Mouse (Mus musculus): Measurements from ENCODE around the gene 1700029J07Rik. TPM values are rescaled to one million over a fixed set of nuclear protein-coding genes. Genes with fewer than 3 reads are reported as not detected.

Gene 1700029J07Rik
- polyA plus RNA-seq, 1 experiment from 2014 or later, result 5.0 TPM

- Histone ChIP-seq H3K4me3 (replicated peaks; ENCODE audit: low read length) (no peak overlapping the region), H3K4me2 (ENCODE audit: low read length) (no peak overlapping the region), H3K27me3 (replicated peaks; ENCODE audit: control insufficient read depth, insufficient read depth, low read length) (no peaks in the 10 kb centered on the region), H3K27ac (ENCODE audit: low read length) (no peak overlapping the region), H3K36me3 (ENCODE audit: control insufficient read depth, insufficient read depth) (no peaks in the 10 kb centered on the region), H3K9ac (replicated peaks; ENCODE audit: low read depth, low read length) (no peak overlapping the region), H3K9me3 (ENCODE audit: control insufficient read depth, low read length) (no peaks in the 10 kb centered on the region), H3K4me1 (replicated peaks; ENCODE audit: control insufficient read depth, insufficient read depth, low read length) (no peaks in the 10 kb centered on the region)
- no peak for ATAC-seq
- 87% methylated on average over 15 of the region's 15 CpGs for WGBS
Measured at GRCm38 (mm10) chr8:45918891-45919290, 56.2 kb downstream of the 1700029J07Rik start.

DNA sequence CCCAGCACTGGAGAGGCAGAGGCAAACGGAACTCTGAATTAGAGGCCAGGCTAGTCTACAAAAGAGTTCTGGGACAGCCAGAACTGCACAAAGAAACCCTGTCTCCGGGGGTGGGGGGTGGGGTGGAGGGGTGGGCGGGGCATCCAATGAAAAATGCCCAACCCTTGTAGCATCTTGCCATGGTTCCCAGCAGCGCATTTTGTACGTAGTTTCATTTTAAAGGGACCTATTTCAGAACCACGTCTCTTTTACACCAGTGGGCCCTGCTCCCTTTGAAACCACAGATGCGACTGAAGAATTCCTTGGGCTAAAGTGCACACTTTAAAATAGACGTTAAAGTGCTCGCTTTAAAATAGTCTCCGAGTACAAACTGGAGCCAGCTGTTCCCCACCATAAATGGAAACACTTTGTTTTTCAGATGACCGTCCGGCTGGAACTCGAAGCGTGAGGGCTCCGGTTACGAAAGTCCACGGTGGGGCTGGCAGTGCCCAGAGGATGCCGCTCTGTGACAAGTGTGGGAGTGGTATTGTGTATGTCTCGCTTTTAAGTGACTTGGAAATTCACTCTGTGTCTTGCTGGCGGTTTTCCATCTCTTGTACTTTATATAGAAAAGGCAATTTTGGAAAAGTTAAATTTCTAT is 57.9 kb downstream of the 1700029J07Rik start:
- no peaks in the 10 kb centered on the region for H3K36me3 ChIP-seq (ENCODE audit: control insufficient read depth, insufficient read depth)
- WGBS, result 76% methylated on average over 20 of the region's 20 CpGs
- ATAC-seq, result no peak
- H3K4me1 ChIP-seq (replicated peaks; ENCODE audit: control insufficient read depth, insufficient read depth, low read length), result no peaks in the 10 kb centered on the region
- no peak overlapping the region for H3K9ac ChIP-seq (replicated peaks; ENCODE audit: low read depth, low read length)
- H3K27me3 ChIP-seq (replicated peaks; ENCODE audit: control insufficient read depth, insufficient read depth, low read length), result no peaks in the 10 kb centered on the region
- H3K9me3 ChIP-seq (ENCODE audit: control insufficient read depth, low read length), result no peaks in the 10 kb centered on the region
- no peak overlapping the region for H3K27ac ChIP-seq (ENCODE audit: low read length)
- no peak overlapping the region for H3K4me2 ChIP-seq (ENCODE audit: low read length)
- no peak overlapping the region for H3K4me3 ChIP-seq (replicated peaks; ENCODE audit: low read length)

DNA sequence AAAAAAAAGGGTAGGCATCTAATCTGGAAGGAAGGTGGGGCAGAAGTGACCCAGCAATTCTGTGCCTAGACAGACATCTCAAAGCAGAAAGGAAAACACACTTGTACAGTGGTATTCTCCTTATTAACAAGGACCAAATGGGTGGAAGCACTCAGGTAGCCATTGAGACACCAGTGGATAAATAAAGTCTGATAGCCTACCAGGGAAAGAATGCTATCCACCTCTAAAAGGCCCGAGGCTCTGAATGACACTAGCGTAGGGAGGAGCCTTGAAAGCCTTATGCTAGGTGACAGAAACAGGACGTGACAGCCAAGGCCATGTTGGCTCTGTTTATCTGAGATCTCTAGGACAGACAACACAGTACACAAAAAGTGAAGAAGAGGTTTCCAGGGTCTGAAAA is 58.6 kb downstream of the 1700029J07Rik start:
- H3K4me3 ChIP-seq (replicated peaks; ENCODE audit: low read length), result no peak overlapping the region
- H3K36me3 ChIP-seq (ENCODE audit: control insufficient read depth, insufficient read depth), result no peaks in the 10 kb centered on the region
- no peaks in the 10 kb centered on the region for H3K4me1 ChIP-seq (replicated peaks; ENCODE audit: control insufficient read depth, insufficient read depth, low read length)
- no peak overlapping the region for H3K27ac ChIP-seq (ENCODE audit: low read length)
- H3K9me3 ChIP-seq (ENCODE audit: control insufficient read depth, low read length), result no peaks in the 10 kb centered on the region
- no peaks in the 10 kb centered on the region for H3K27me3 ChIP-seq (replicated peaks; ENCODE audit: control insufficient read depth, insufficient read depth, low read length)
- H3K9ac ChIP-seq (replicated peaks; ENCODE audit: low read depth, low read length), result no peak overlapping the region
- no peak overlapping the region for H3K4me2 ChIP-seq (ENCODE audit: low read length)
- WGBS, result 98% methylated on average over 3 of the region's 3 CpGs
- ATAC-seq, result no peak

DNA sequence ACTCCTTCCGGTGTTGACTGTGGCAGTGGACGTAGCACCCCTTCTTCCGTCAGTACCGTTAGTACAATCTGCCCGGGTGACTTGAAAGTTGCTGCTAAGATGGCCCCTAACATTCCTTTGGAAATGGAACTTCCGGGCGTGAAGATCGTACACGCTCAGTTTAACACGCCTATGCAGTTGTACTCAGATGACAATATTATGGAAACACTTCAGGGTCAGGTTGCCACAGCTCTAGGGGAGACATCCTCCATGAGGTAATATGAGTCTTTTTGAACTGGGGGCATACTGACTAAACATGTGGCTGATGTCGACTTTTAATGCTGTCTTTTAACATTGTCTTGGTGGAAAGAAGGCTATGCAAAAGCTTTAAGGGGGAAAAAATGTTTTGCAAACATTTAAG is 61.3 kb downstream of the 1700029J07Rik start:
- Histone ChIP-seq H3K4me1 (replicated peaks; ENCODE audit: control insufficient read depth, insufficient read depth, low read length) (no peaks in the 10 kb centered on the region), H3K9ac (replicated peaks; ENCODE audit: low read depth, low read length) (no peak overlapping the region), H3K9me3 (ENCODE audit: control insufficient read depth, low read length) (no peaks in the 10 kb centered on the region), H3K4me2 (ENCODE audit: low read length) (no peak overlapping the region), H3K27ac (ENCODE audit: low read length) (no peak overlapping the region), H3K4me3 (replicated peaks; ENCODE audit: low read length) (no peak overlapping the region), H3K36me3 (ENCODE audit: control insufficient read depth, insufficient read depth) (no peaks in the 10 kb centered on the region), H3K27me3 (replicated peaks; ENCODE audit: control insufficient read depth, insufficient read depth, low read length) (no peaks in the 10 kb centered on the region)
- WGBS, result 94% methylated on average over 11 of the region's 11 CpGs
- no peak for ATAC-seq

GRCm38 (mm10) chr8:45906251-45906619 is 68.8 kb downstream of the 1700029J07Rik start:
- ATAC-seq, result peak; percentile 32; the same call in 1 of the 2 replicates
- no peak overlapping the region for H3K27ac ChIP-seq (ENCODE audit: low read length)
- H3K9ac ChIP-seq (replicated peaks; ENCODE audit: low read depth, low read length), result no peak overlapping the region
- peaks cover 6% of the 10 kb centered on the region for H3K4me1 ChIP-seq (replicated peaks; ENCODE audit: control insufficient read depth, insufficient read depth, low read length)
- no peaks in the 10 kb centered on the region for H3K36me3 ChIP-seq (ENCODE audit: control insufficient read depth, insufficient read depth)
- H3K9me3 ChIP-seq (ENCODE audit: control insufficient read depth, low read length), result no peaks in the 10 kb centered on the region
- no peak overlapping the region for H3K4me3 ChIP-seq (replicated peaks; ENCODE audit: low read length)
- H3K4me2 ChIP-seq (ENCODE audit: low read length), result no peak overlapping the region
- 15% methylated on average over 4 of the region's 4 CpGs for whole genome bisulfite sequencing
- 0 out of 2 replicates have a peak, but pooled peaks cover 6% of the 10 kb centered on the region for H3K27me3 ChIP-seq (replicated peaks; ENCODE audit: control insufficient read depth, insufficient read depth, low read length)

- no peak overlapping the region for H3K4me3 ChIP-seq (replicated peaks; ENCODE audit: low read length)
- no peaks in the 10 kb centered on the region for H3K9me3 ChIP-seq (ENCODE audit: control insufficient read depth, low read length)
- H3K27ac ChIP-seq (ENCODE audit: low read length), result no peak overlapping the region
- H3K36me3 ChIP-seq (ENCODE audit: control insufficient read depth, insufficient read depth), result no peaks in the 10 kb centered on the region
- 0 out of 2 replicates have a peak, but pooled peaks cover 6% of the 10 kb centered on the region for H3K27me3 ChIP-seq (replicated peaks; ENCODE audit: control insufficient read depth, insufficient read depth, low read length)
- H3K4me1 ChIP-seq (replicated peaks; ENCODE audit: control insufficient read depth, insufficient read depth, low read length), result peaks cover 6% of the 10 kb centered on the region
- 11% methylated on average over 7 of the region's 7 CpGs for WGBS
- no peak overlapping the region for H3K9ac ChIP-seq (replicated peaks; ENCODE audit: low read depth, low read length)
- H3K4me2 ChIP-seq (ENCODE audit: low read length), result no peak overlapping the region
- peak; percentile 71; the same call in 1 of the 2 replicates for ATAC-seq
Measured at GRCm38 (mm10) chr8:45905591-45906250, 69.3 kb downstream of the 1700029J07Rik start.

- H3K27me3 ChIP-seq (replicated peaks; ENCODE audit: control insufficient read depth, insufficient read depth, low read length), result 0 out of 2 replicates have a peak, but pooled peaks cover 6% of the 10 kb centered on the region
- no peaks in the 10 kb centered on the region for H3K36me3 ChIP-seq (ENCODE audit: control insufficient read depth, insufficient read depth)
- H3K9ac ChIP-seq (replicated peaks; ENCODE audit: low read depth, low read length), result no peak overlapping the region
- 0 out of 2 replicates have a peak, but pooled peaks have one; percentile 16 for ATAC-seq
- no peak overlapping the region for H3K4me2 ChIP-seq (ENCODE audit: low read length)
- no peak overlapping the region for H3K27ac ChIP-seq (ENCODE audit: low read length)
- WGBS, result 29% methylated on average over 3 of the region's 3 CpGs
- H3K4me1 ChIP-seq (replicated peaks; ENCODE audit: control insufficient read depth, insufficient read depth, low read length), result peaks cover 6% of the 10 kb centered on the region
- no peak overlapping the region for H3K4me3 ChIP-seq (replicated peaks; ENCODE audit: low read length)
- no peaks in the 10 kb centered on the region for H3K9me3 ChIP-seq (ENCODE audit: control insufficient read depth, low read length)
Measured at GRCm38 (mm10) chr8:45903659-45904058, 71.4 kb downstream of the 1700029J07Rik start.

Other genes with a start within 250 kb of the 1700029J07Rik start
- gene Pdlim3, start 89.8 kb downstream of the 1700029J07Rik start, polyA plus RNA-seq (2015; fragmentation: Nextera tagmentation; extraction: Ambion mirVana), result 3.6 and 4.9 TPM in 2 replicates
- 0.37 TPM in 1 of 2 replicates, not detected in the other for gene Ccdc110, start 40.6 kb downstream of the 1700029J07Rik start, polyA plus RNA-seq (2015; fragmentation: Nextera tagmentation; extraction: Ambion mirVana)
- gene Ufsp2, start 276 bp upstream of the 1700029J07Rik start, polyA plus RNA-seq (2015; fragmentation: Nextera tagmentation; extraction: Ambion mirVana), result 57.8 and 59.8 TPM in 2 replicates
- gene Lrp2bp, start 24.1 kb upstream of the 1700029J07Rik start, polyA plus RNA-seq (2015; fragmentation: Nextera tagmentation; extraction: Ambion mirVana), result 0.24 and 0.72 TPM in 2 replicates
- gene Ankrd37, start 30.5 kb upstream of the 1700029J07Rik start, polyA plus RNA-seq (2015; fragmentation: Nextera tagmentation; extraction: Ambion mirVana), result 24.0 and 26.1 TPM in 2 replicates
- 22.9 and 26.5 TPM in 2 replicates for gene Cfap97, start 176.5 kb upstream of the 1700029J07Rik start, polyA plus RNA-seq (2015; fragmentation: Nextera tagmentation; extraction: Ambion mirVana)
- gene Snx25, start 176.9 kb upstream of the 1700029J07Rik start, polyA plus RNA-seq (2015; fragmentation: Nextera tagmentation; extraction: Ambion mirVana), result 4.9 and 6.1 TPM in 2 replicates
- gene Slc25a4, start 236.0 kb upstream of the 1700029J07Rik start, polyA plus RNA-seq (2015; fragmentation: Nextera tagmentation; extraction: Ambion mirVana), result 679 and 710 TPM in 2 replicates

Measured in forebrain, embryonic 16.5 days (tissue).